Mouse (Mus musculus) ES-E14 (cell line): ENCODE measurements at regions not wholly inside any gene's neighbourhood (a gene's known extent, or its start where the extent isn't known, plus 50 kb on each side); places are given as distances from the start of the nearest gene placed in this dataset.

Source experiments
- MAFK ChIP-seq: IDR thresholded peaks from 2 replicates; pipeline ENCODE4 v1.6.1; 2014; ENCODE audit warnings: mild to moderate bottlenecking, low read depth, low read length, inconsistent platforms; ENCODE audit not compliant: insufficient read depth
- ZNF384 ChIP-seq: IDR thresholded peaks from 2 replicates; pipeline ENCODE4 v1.6.1; 2012; ENCODE audit warnings: low read depth, low read length, inconsistent platforms

GRCm38 (mm10) chr1:35017471-35017870 lies 167.7 kb downstream of the Plekhb2 start:
- no peak for TF ChIP-seq MAFK
- no peak for TF ChIP-seq ZNF384
